Mouse (Mus musculus): ENCODE results near the gene Slc51a. TPM values are rescaled to one million over a fixed set of nuclear protein-coding genes. Genes with fewer than 3 reads are reported as not detected.
A peak's percentile ranks its signal among the peaks of the same experiment; 100 is the strongest.

The Slc51a gene
- total and polyA plus RNA-seq, 3 experiments, result 0.08 to 0.17 TPM; not detected in 1

DNA sequence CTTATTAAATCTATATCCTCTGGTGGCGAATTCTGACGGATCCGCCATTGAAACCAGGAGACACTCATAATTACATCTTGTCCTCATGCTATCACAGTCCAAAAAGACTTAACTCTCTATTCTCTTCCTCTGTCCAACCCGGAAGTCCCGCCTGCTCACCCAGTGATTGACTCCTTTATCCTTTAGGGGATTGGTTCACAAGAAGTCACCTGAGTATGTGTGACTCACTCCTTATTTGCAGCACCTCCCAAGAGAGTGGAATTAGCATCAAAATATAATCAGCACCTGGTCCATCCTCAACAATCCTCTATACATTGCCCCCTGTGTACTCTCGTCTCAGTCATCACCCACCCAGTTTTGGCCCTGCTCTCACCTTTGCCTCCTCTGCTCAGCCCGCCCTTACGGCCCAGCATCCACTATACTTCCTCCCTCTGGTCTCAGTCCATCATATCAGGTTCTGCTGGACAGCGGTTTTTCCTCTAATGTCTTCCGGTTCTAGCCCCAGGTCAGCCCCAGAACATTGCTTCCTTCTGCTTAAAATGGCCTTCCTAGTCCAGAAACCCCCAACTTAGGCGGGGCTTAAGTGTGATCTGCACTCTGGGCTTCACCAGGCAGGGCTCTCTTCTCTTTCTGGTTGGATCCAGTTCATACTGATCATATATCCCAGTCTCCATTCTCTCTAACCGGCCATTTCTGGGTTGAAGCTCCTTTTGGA lies 15.1 kb upstream of the Slc51a start:
- DNase-seq (ENCODE audit: extremely low read depth), result peak; percentile 40
- H3K36me3 ChIP-seq (replicated peaks in 1 of 2; ENCODE audit: control insufficient read depth in 1 of 2, insufficient read depth in 1 of 2, low read length in 1 of 2), result no peaks in the 10 kb centered on the region
- in situ Hi-C loops (cut with MboI; ENCODE audit: low pct_ligation_motif_present, low pct_unique_long_range_greater_than_20kb, low sequenced_read_pairs), result loop anchor here (5.0 kb wide), 1 partner anchor 170 kb away; no protein-coding TSS in a partner anchor
- H3K9me3 ChIP-seq (replicated peaks; ENCODE audit: low read length), result no peaks in the 10 kb centered on the region
- peak; percentile 38; the same call in 1 of the 2 replicates for TF ChIP-seq ELF1 (IDR thresholded peaks at IDR 0.05; ENCODE audit: low read depth, low read length)
- TF ChIP-seq USF2 (conservative IDR thresholded peaks at IDR 0.05; ENCODE audit: low read depth, low read length), result peak; percentile 13; the same call in 1 of the 2 replicates
- TF ChIP-seq IRF4 (IDR thresholded peaks at IDR 0.05; ENCODE audit: low read depth, low read length), result no peak
- no peak overlapping the region for H3K9ac ChIP-seq (ENCODE audit: insufficient read depth, low read depth)
- H3K4me2 ChIP-seq (ENCODE audit: insufficient read depth, low read depth, poor library complexity, severe bottlenecking), result no peak overlapping the region
- H3K4me3 ChIP-seq (replicated peaks in 1 of 3; ENCODE audit: low read depth in 2 of 3, low read length in 2 of 3, poor library complexity in 1 of 3), result no peak overlapping the region
- dilution Hi-C loops (cut with MboI; ENCODE audit: extremely low pct_ligation_motif_present, extremely low pct_unique_long_range_greater_than_20kb, low sequenced_read_pairs), result no loop called here
- peaks cover 3 to 15% of the 10 kb centered on the region in 2 experiments; a peak in 3 of 4 replicates for H3K4me1 ChIP-seq (ENCODE audit: control insufficient read depth in 1 of 2, insufficient read depth in 2 of 2)
- H3K27ac ChIP-seq (ENCODE audit: insufficient read depth, low read depth), result no peak overlapping the region
- H3K79me2 ChIP-seq (replicated peaks; ENCODE audit: control insufficient read depth, extremely low read depth, insufficient read depth, poor library complexity, severe bottlenecking), result no peaks in the 10 kb centered on the region
- H3K27me3 ChIP-seq (replicated peaks), result peaks cover 3% of the 10 kb centered on the region

DNA sequence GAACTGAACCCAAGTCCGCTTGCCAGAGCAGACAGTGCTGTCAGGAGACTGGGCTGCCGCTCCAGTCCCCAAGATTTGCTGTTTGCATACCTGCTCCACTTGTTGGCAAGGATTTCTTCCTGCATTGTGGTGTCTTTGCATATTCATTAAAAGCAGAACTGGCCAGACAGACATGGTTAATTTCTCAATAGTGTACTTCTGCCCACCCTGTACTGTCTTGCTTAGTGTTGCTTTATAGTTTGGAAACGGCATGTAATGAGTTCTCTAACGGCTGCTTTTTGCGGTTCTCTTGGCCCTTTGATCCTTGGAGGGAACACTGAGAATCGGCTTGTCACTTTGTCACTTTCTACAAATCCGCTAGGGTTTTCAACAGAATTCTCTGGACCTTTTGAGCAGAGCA lies 13.8 kb upstream of the Slc51a start:
- dilution Hi-C loops (cut with MboI; ENCODE audit: extremely low pct_ligation_motif_present, extremely low pct_unique_long_range_greater_than_20kb, low sequenced_read_pairs) (no loop called here), in situ Hi-C loops (cut with MboI; ENCODE audit: low pct_ligation_motif_present, low pct_unique_long_range_greater_than_20kb, low sequenced_read_pairs) (loop anchor here (5.0 kb wide), 1 partner anchor 171 kb away; no protein-coding TSS in a partner anchor)
- peaks cover 3 to 13% of the 10 kb centered on the region in 2 experiments; a peak in 3 of 4 replicates for H3K4me1 ChIP-seq (ENCODE audit: control insufficient read depth in 1 of 2, insufficient read depth in 2 of 2)
- no peak overlapping the region for H3K27ac ChIP-seq (ENCODE audit: insufficient read depth, low read depth)
- H3K36me3 ChIP-seq (replicated peaks in 1 of 2; ENCODE audit: control insufficient read depth in 1 of 2, insufficient read depth in 1 of 2, low read length in 1 of 2), result no peaks in the 10 kb centered on the region
- H3K9ac ChIP-seq (ENCODE audit: insufficient read depth, low read depth), result no peak overlapping the region
- no peak for DNase-seq (ENCODE audit: extremely low read depth)
- TF ChIP-seq MYC (IDR thresholded peaks at IDR 0.05; ENCODE audit: low read depth, low read length), result no peak
- no peak for TF ChIP-seq TBP (conservative IDR thresholded peaks at IDR 0.05; ENCODE audit: low read depth, low read length)
- TF ChIP-seq SIN3A (IDR thresholded peaks at IDR 0.05; ENCODE audit: low read length), result no peak
- TF ChIP-seq USF2 (conservative IDR thresholded peaks at IDR 0.05; ENCODE audit: low read depth, low read length), result no peak
- no peak for TF ChIP-seq ZMIZ1 (IDR thresholded peaks at IDR 0.05; ENCODE audit: low read depth, low read length)
- TF ChIP-seq ELF1 (IDR thresholded peaks at IDR 0.05; ENCODE audit: low read depth, low read length), result no peak
- TF ChIP-seq MAZ (IDR thresholded peaks at IDR 0.05; ENCODE audit: low read depth, low read length), result no peak
- TF ChIP-seq SMC3 (IDR thresholded peaks at IDR 0.05; ENCODE audit: low read depth, low read length), result no peak
- no peak for TF ChIP-seq E2F4 (IDR thresholded peaks at IDR 0.05; ENCODE audit: insufficient replicate concordance, low read depth, low read length)
- no peak for TF ChIP-seq MAFK (IDR thresholded peaks at IDR 0.05; ENCODE audit: insufficient replicate concordance, low read length)
- no peak for TF ChIP-seq NRF1 (IDR thresholded peaks at IDR 0.05; ENCODE audit: low read depth, low read length)
- no peak for TF ChIP-seq CHD1 (IDR thresholded peaks at IDR 0.05; ENCODE audit: low read depth, low read length)
- TF ChIP-seq ETS1 (conservative IDR thresholded peaks at IDR 0.05; ENCODE audit: low read depth, low read length), result no peak
- TF ChIP-seq ZC3H11A (IDR thresholded peaks at IDR 0.05; ENCODE audit: low read depth, low read length), result no peak
- H3K4me3 ChIP-seq (replicated peaks in 1 of 3; ENCODE audit: low read depth in 2 of 3, low read length in 2 of 3, poor library complexity in 1 of 3), result no peak overlapping the region
- H3K79me2 ChIP-seq (replicated peaks; ENCODE audit: control insufficient read depth, extremely low read depth, insufficient read depth, poor library complexity, severe bottlenecking), result no peaks in the 10 kb centered on the region
- no peaks in the 10 kb centered on the region for H3K9me3 ChIP-seq (replicated peaks; ENCODE audit: low read length)
- H3K4me2 ChIP-seq (ENCODE audit: insufficient read depth, low read depth, poor library complexity, severe bottlenecking), result no peak overlapping the region
- peaks cover 3% of the 10 kb centered on the region for H3K27me3 ChIP-seq (replicated peaks)
